Mouse (Mus musculus) forebrain, embryonic 14.5 days (tissue): ENCODE measurements around the gene Bclaf3. TPM values are rescaled to one million over a fixed set of nuclear protein-coding genes. Genes with fewer than 3 reads are reported as not detected.

Experiments
- ATAC-seq: fragments of 200-750 bp; cut with Nextera tagmentation; 2 replicates; pipeline ENCODE4 v1.8.0; 2017; ENCODE audit warnings: mild to moderate bottlenecking, moderate library complexity
- DNase-seq: peaks from one replicate; pipeline ENCODE4 v3.0.0-alpha.2; 2015; ENCODE audit warnings: low spot score
- H3K27ac ChIP-seq: fragments of 300-500 bp; sonication (generic); 2 replicates; pipeline ENCODE4 v1.5.1; 2014; ENCODE audit warnings: low read depth, mild to moderate bottlenecking, control low read depth, low read length, moderate library complexity
- H3K27me3 ChIP-seq: fragments of 300-500 bp; sonication (generic); replicated peaks from 2 replicates; pipeline ENCODE4 v1.6.1; 2014; ENCODE audit warnings: low read length, control low read depth, mixed read lengths; ENCODE audit not compliant: control insufficient read depth, insufficient read depth
- H3K36me3 ChIP-seq: fragments of 300-500 bp; sonication (generic); 2 replicates; pipeline ENCODE4 v1.6.1; 2014; ENCODE audit warnings: low read length, control low read depth; ENCODE audit not compliant: control insufficient read depth, insufficient read depth
- H3K4me1 ChIP-seq: fragments of 300-500 bp; sonication (generic); 2 replicates; pipeline ENCODE4 v1.6.1; 2014; ENCODE audit warnings: antibody characterized with exemption, low read length, control low read depth; ENCODE audit not compliant: control insufficient read depth, insufficient read depth
- H3K4me2 ChIP-seq: fragments of 300-500 bp; sonication (generic); 2 replicates; pipeline ENCODE4 v1.6.1; 2014; ENCODE audit warnings: mild to moderate bottlenecking, control low read depth, low read length
- H3K4me3 ChIP-seq: fragments of 300-500 bp; sonication (generic); 2 replicates; pipeline ENCODE4 v1.5.1; 2014; ENCODE audit warnings: low read depth, low read length, control low read depth
- H3K9ac ChIP-seq: fragments of 300-500 bp; sonication (generic); 2 replicates; pipeline ENCODE4 v1.6.1; 2014; ENCODE audit warnings: mild to moderate bottlenecking, low read length, control low read depth, moderate library complexity
- H3K9me3 ChIP-seq: fragments of 300-500 bp; sonication (generic); replicated peaks from 2 replicates; pipeline ENCODE4 v1.6.1; 2016; ENCODE audit warnings: low read length, control low read depth, mixed read lengths; ENCODE audit not compliant: control insufficient read depth
- WGBS: fragments of 180-500 bp; shearing (Covaris S2); extraction: QIAGEN DNeasy Blood & Tissue Kit; methylation state at CpG from one replicate; pipeline ENCODE4 v1.1.7; 2014; 5-methylcytosine and 5-hydroxymethylcytosine counted together
- polyA plus RNA-seq: library from polyadenylated mRNA; unstranded; fragments of >200 nt; fragmentation: Nextera tagmentation; extraction: Ambion mirVana; gene quantifications from 2 replicates; pipeline ENCODE4 v1.2.1, GENCODE M21; 2014

Gene Bclaf3
- polyA plus RNA-seq, 1 experiment from 2014 or later = 18.9 TPM

DNA sequence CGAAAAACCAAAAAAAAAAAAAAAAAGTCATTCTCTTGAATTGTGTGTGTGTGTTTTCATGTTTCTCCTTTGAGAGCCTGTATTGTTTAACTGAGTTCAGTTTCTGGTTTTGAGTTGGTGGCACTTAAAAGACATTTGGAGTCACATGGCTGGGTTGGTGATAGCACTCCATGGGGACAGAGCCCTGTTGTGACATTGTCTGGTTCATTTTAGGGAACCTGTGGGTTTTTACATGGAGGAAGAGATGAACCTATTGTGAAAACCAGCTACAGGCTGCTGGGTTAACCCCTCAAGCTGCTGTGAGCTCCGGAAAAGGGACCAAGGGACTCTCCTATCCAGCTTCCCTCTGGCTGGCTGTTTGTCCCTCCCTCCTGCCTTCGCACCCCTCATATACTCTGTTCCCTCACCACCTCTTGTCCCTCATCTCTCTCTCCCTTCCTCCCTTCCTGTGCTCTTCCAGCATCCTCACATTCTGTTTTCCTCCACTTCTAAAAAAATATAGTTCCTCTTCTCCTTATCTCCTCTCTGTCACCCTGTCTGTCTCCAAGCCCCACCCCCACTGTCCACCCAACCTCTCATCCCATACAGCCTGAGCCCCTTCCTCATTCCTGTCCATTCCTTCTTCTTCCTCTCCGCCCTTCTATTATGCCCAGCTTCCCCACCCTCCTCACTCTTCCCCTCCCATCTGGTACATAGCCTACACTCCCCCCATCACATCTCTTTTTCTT, 112.2 kb downstream of the Bclaf3 start:
- ATAC-seq = no peak
- H3K9me3 ChIP-seq = no peaks in the 10 kb centered on the region
- no peak overlapping the region for H3K4me3 ChIP-seq
- 81% methylated on average over 4 of the region's 4 CpGs for WGBS
- no peaks in the 10 kb centered on the region for H3K27me3 ChIP-seq
- DNase-seq = no peak
- H3K36me3 ChIP-seq = no peaks in the 10 kb centered on the region
- H3K4me2 ChIP-seq = no peak overlapping the region
- H3K27ac ChIP-seq = no peak overlapping the region
- H3K9ac ChIP-seq = no peak overlapping the region
- no peaks in the 10 kb centered on the region for H3K4me1 ChIP-seq

DNA sequence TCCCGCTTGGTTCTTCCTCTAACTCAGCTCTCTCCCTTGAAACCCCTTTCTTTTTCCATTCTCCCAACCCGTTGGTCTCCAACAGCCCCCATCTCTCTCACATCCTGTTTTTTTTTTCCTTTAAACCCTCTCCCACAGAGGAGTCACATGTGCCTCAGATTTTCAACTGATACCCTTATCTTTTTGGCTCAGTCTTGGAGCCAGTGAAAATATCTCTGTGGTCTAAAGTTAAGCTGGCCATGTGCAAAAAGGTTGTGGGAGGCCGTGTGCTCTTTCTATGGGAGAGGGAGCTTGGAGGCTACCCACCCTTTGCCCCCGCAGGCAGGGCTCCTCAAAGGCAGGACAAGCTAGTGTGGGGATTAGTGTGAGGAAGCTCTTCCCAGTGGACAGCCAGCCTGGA, 113.5 kb downstream of the Bclaf3 start:
- DNase-seq = no peak
- ATAC-seq = no peak
- Histone ChIP-seq H3K4me3 (no peak overlapping the region), H3K27me3 (no peaks in the 10 kb centered on the region), H3K36me3 (no peaks in the 10 kb centered on the region), H3K9me3 (no peaks in the 10 kb centered on the region), H3K9ac (no peak overlapping the region), H3K27ac (no peak overlapping the region), H3K4me2 (no peak overlapping the region), H3K4me1 (no peaks in the 10 kb centered on the region)
- 72% methylated on average over 4 of the region's 4 CpGs for WGBS

Other genes starting within 250 kb of the Bclaf3 start
- 114 and 123 TPM in 2 replicates for gene Eif1ax, start 154.5 kb upstream of the Bclaf3 start, polyA plus RNA-seq
- gene Map7d2, start 112.1 kb upstream of the Bclaf3 start, polyA plus RNA-seq = 12.3 and 15.3 TPM in 2 replicates
- gene Sh3kbp1, start 100.6 kb downstream of the Bclaf3 start, polyA plus RNA-seq = 38.7 and 43.9 TPM in 2 replicates